Mouse (Mus musculus) thymus, adult 2 months (tissue): ENCODE results near the gene Rtn4rl1. TPM values are rescaled to one million over a fixed set of nuclear protein-coding genes. Genes with fewer than 3 reads are reported as not detected.

ENCODE experiments used
- DNase-seq: peaks from one replicate; pipeline ENCODE4 v3.0.0; 2021
- H3K27ac ChIP-seq: fragments of 200-500 bp; 2 replicates; pipeline ENCODE4 v1.5.1; 2012; ENCODE audit warnings: low read length, control low read depth; ENCODE audit not compliant: control insufficient read depth, insufficient read depth
- H3K27me3 ChIP-seq: fragments of 200-500 bp; 2 replicates; pipeline ENCODE4 v1.6.1; 2012; ENCODE audit warnings: mild to moderate bottlenecking, low read length, moderate library complexity, mixed read lengths; ENCODE audit not compliant: control insufficient read depth, insufficient read depth
- H3K36me3 ChIP-seq: fragments of 200-500 bp; 2 replicates; pipeline ENCODE4 v1.6.1; 2012; ENCODE audit warnings: mild to moderate bottlenecking, low read length, moderate library complexity; ENCODE audit not compliant: control insufficient read depth, insufficient read depth
- H3K4me1 ChIP-seq: fragments of 200-500 bp; replicated peaks from 2 replicates; pipeline ENCODE4 v1.6.1; 2012; ENCODE audit warnings: low read length; ENCODE audit not compliant: control insufficient read depth, insufficient read depth
- H3K4me3 ChIP-seq: fragments of 200-500 bp; 2 replicates; pipeline ENCODE4 v1.5.1; 2012; ENCODE audit warnings: mild to moderate bottlenecking, low read length, control low read depth, moderate library complexity; ENCODE audit not compliant: control insufficient read depth, insufficient read depth
- CTCF ChIP-seq: fragments of 200-500 bp; IDR thresholded peaks from 2 replicates; pipeline ENCODE4 v1.5.1; 2012; ENCODE audit warnings: mild to moderate bottlenecking, control low read depth, low read length, moderate library complexity, borderline replicate concordance; ENCODE audit not compliant: control insufficient read depth, poor library complexity, insufficient read depth; ENCODE audit errors: extremely low read depth
- POLR2A ChIP-seq: fragments of 200-500 bp; IDR thresholded peaks from 2 replicates; pipeline ENCODE4 v1.6.1; 2012; ENCODE audit warnings: mild to moderate bottlenecking, low read length, control low read depth, moderate library complexity; ENCODE audit not compliant: control insufficient read depth, poor library complexity, insufficient read depth; ENCODE audit errors: extremely low read depth
- WGBS: fragments of 180-500 bp; shearing (Covaris S2); methylation state at CpG from one replicate; pipeline ENCODE4 v1.1.7; 2018; 5-methylcytosine and 5-hydroxymethylcytosine counted together
- polyA plus RNA-seq: library from polyadenylated mRNA; depleted of rRNA; stranded (reverse); fragments of >200 nt; gene quantifications from 2 replicates; pipeline ENCODE4 v1.2.3, GENCODE M21; 2012

Gene Rtn4rl1
- polyA plus RNA-seq, 1 experiment: 15.3 TPM

- WGBS: 89% methylated on average over 9 of the region's 9 CpGs
- Histone ChIP-seq H3K4me3 (no peak overlapping the region), H3K27ac (no peak overlapping the region)
Measured at GRCm38 (mm10) chr11:75297631-75298030, 104.0 kb downstream of the Rtn4rl1 start.

GRCm38 (mm10) chr11:75298491-75298890 lies 104.9 kb downstream of the Rtn4rl1 start:
- peaks cover 40% of the 10 kb centered on the region for H3K36me3 ChIP-seq
- 83% methylated on average over 11 of the region's 11 CpGs for WGBS
- no peak for TF ChIP-seq CTCF
- no peak for TF ChIP-seq POLR2A
- DNase-seq: no peak
- no peaks in the 10 kb centered on the region for H3K27me3 ChIP-seq
- H3K4me3 ChIP-seq: no peak overlapping the region
- no peak overlapping the region for H3K27ac ChIP-seq
- H3K4me1 ChIP-seq: no peaks in the 10 kb centered on the region

More at GRCm38 (mm10) chr11:75297631-75298030, 104.0 kb downstream of the Rtn4rl1 start:
- Histone ChIP-seq H3K36me3 (peaks cover 31% of the 10 kb centered on the region), H3K27me3 (no peaks in the 10 kb centered on the region), H3K4me1 (no peaks in the 10 kb centered on the region)
- no peak for TF ChIP-seq CTCF
- no peak for TF ChIP-seq POLR2A
- DNase-seq: no peak

GRCm38 (mm10) chr11:75299786-75300185 lies 106.2 kb downstream of the Rtn4rl1 start:
- no peak for TF ChIP-seq POLR2A
- no peak for TF ChIP-seq CTCF
- no peaks in the 10 kb centered on the region for H3K27me3 ChIP-seq
- no peak overlapping the region for H3K4me3 ChIP-seq
- H3K4me1 ChIP-seq: no peaks in the 10 kb centered on the region
- H3K36me3 ChIP-seq: peaks cover 51% of the 10 kb centered on the region
- WGBS: 95% methylated on average over 10 of the region's 10 CpGs
- DNase-seq: no peak
- no peak overlapping the region for H3K27ac ChIP-seq

DNA sequence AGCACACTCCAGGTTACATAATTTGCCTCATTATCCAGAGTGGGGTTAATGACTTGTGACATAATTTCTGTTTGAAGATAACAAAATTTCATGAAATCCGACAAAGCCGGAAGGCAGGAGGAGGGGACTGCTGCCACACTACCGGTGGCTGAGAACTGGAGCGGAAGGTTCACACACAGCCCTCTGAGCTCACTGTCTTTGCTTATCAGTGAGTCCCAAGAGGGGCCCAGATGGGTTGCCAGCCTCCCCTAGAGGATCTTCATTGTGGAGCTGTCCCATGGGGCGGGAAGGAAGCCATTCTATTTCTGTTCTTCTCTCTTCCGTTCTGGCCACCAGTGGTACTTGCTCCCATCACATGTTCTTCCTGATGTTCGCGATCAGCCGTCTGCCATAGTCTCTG lies 107.4 kb downstream of the Rtn4rl1 start:
- Histone ChIP-seq H3K36me3 (peaks cover 63% of the 10 kb centered on the region), H3K27ac (no peak overlapping the region), H3K27me3 (no peaks in the 10 kb centered on the region)

GRCm38 (mm10) chr11:75304797-75305196 lies 111.2 kb downstream of the Rtn4rl1 start:
- DNase-seq: no peak
- Histone ChIP-seq H3K4me3 (no peak overlapping the region), H3K36me3 (peaks cover 92% of the 10 kb centered on the region), H3K27ac (no peak overlapping the region), H3K27me3 (no peaks in the 10 kb centered on the region), H3K4me1 (no peaks in the 10 kb centered on the region)
- TF ChIP-seq CTCF (no peak), POLR2A (no peak)
- 94% methylated on average over 9 of the region's 9 CpGs for WGBS

More for the DNA sequence above, 107.4 kb downstream of the Rtn4rl1 start:
- TF ChIP-seq POLR2A: no peak
- TF ChIP-seq CTCF: no peak
- Histone ChIP-seq H3K4me1 (no peaks in the 10 kb centered on the region), H3K4me3 (no peak overlapping the region)
- no peak for DNase-seq
- 94% methylated on average over 9 of the region's 9 CpGs for WGBS

DNA sequence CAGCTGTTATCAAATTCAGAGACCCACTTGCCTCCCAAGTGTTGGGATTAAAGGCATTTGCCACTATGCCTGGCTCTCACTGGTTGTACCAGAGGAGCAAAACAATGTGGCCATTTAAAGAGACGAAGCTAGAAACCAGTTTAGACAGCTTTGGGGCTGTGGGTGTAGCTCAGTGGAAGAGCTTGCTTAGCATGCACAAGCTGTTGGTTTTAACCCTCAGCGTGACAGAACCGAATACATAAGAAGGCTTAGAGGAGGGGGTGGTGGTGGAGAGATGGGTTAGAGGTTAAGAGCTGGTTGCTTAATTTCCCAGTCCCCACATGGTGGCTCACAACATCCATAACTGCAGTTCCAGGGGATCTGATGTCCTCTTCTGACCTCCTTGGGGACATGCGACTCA lies 115.1 kb downstream of the Rtn4rl1 start:
- no peak for DNase-seq
- 98% methylated on average over 4 of the region's 4 CpGs for WGBS
- Histone ChIP-seq H3K4me3 (no peak overlapping the region), H3K27ac (no peak overlapping the region), H3K4me1 (no peaks in the 10 kb centered on the region), H3K27me3 (no peaks in the 10 kb centered on the region), H3K36me3 (peaks cover 93% of the 10 kb centered on the region)
- TF ChIP-seq POLR2A (no peak), CTCF (no peak)

- no peak overlapping the region for H3K27ac ChIP-seq
- peaks cover 85% of the 10 kb centered on the region for H3K36me3 ChIP-seq
- DNase-seq: no peak
- H3K27me3 ChIP-seq: no peaks in the 10 kb centered on the region
- TF ChIP-seq POLR2A (no peak), CTCF (no peak)
- H3K4me1 ChIP-seq: no peaks in the 10 kb centered on the region
- no peak overlapping the region for H3K4me3 ChIP-seq
- WGBS: 99% methylated on average over 8 of the region's 8 CpGs
Measured at GRCm38 (mm10) chr11:75310813-75311212, 117.2 kb downstream of the Rtn4rl1 start.
